Mouse (Mus musculus): Measurements from ENCODE around the gene Atg4a. TPM values are rescaled to one million over a fixed set of nuclear protein-coding genes. Genes with fewer than 3 reads are reported as not detected.
A peak's percentile ranks its signal among the peaks of the same experiment; 100 is the strongest.

The Atg4a gene
- polyA plus RNA-seq, 1 experiment from 2014 or later: 9.5 TPM

DNA sequence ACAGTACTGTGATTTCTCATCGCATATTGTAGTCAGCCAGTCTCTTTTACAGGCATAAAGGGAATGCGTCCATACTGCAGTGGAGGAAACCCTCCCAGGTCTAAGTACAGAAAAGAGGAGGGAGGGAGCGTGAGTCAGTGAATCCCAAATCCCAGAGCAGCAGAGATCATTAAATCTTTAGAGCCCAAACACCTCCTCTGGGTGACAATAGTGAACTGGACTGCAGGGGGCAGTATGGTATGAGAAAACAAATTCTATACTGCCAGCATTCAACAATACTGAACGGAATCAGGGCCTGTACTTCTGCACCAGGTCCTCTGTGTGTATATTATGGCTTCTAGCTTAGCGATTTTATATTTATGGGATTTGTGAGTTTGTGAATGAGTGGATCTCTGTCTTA lies 256.1 kb downstream of the Atg4a start:
- Histone ChIP-seq H3K4me1 (replicated peaks; ENCODE audit: control insufficient read depth, insufficient read depth, low read length) (no peaks in the 10 kb centered on the region), H3K4me2 (replicated peaks) (no peak overlapping the region), H3K27me3 (ENCODE audit: control insufficient read depth, insufficient read depth, low read length) (peaks cover 25% of the 10 kb centered on the region), H3K4me3 (replicated peaks; ENCODE audit: low read length) (no peak overlapping the region), H3K9me3 (ENCODE audit: control insufficient read depth, low read length) (no peaks in the 10 kb centered on the region), H3K27ac (no peak overlapping the region), H3K36me3 (replicated peaks; ENCODE audit: control insufficient read depth, insufficient read depth) (no peaks in the 10 kb centered on the region), H3K9ac (no peak overlapping the region)
- ATAC-seq (ENCODE audit: low FRiP score) (peak; percentile 59; the same call in 1 of the 2 replicates), DNase-seq (ENCODE audit: low spot score) (peak; percentile 74)
- 34% methylated on average over 5 of the region's 5 CpGs for WGBS

Other genes with a start within 250 kb of the Atg4a start
- gene Tex13b, start 143.5 kb upstream of the Atg4a start, polyA plus RNA-seq (2014; fragmentation: Nextera tagmentation; extraction: Ambion mirVana): not detected in 2 replicates
- gene Vsig1, start 49.3 kb upstream of the Atg4a start, polyA plus RNA-seq (2014; fragmentation: Nextera tagmentation; extraction: Ambion mirVana): not detected in 2 replicates
- 42.3 and 47.6 TPM in 2 replicates for gene Psmd10, start 179 bp upstream of the Atg4a start, polyA plus RNA-seq (2014; fragmentation: Nextera tagmentation; extraction: Ambion mirVana)

Data from hindbrain, embryonic 14.5 days (tissue).